Mouse (Mus musculus) 3134 (cell line): ENCODE results near the gene Exo5.

ENCODE experiments used
- DNase-seq: peaks from one replicate; pipeline ENCODE4 v3.0.0-alpha.2; 2011; ENCODE audit warnings: low spot score; ENCODE audit not compliant: insufficient read length; ENCODE audit errors: extremely low read depth

Gene Exo5

DNA sequence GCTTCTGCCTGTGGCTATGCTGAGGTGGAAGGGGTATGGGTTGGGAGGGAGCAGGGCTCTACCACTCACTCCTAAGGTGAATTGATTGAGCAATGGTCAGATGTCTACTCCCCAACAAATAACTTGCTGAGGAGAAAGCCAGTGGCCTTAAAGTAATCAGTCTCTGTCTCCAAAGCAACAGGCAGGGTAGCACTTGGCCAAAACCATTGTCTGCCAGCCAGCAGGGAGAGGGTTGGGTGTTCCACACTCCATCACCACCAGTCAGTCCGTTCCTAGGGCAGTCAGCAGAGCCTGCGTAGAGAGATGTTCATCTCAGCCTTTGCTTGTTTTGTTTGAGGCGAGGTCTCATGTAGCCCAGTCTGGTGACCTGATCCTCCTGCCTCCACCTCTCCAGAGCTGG, 48.9 kb downstream of the Exo5 start:
- DNase-seq = no peak
